Mouse (Mus musculus) forebrain, embryonic 16.5 days (tissue): ENCODE measurements at regions not wholly inside any gene's neighbourhood (a gene's known extent, or its start where the extent isn't known, plus 50 kb on each side); places are given as distances from the start of the nearest gene placed in this dataset.

Experiments
- ATAC-seq: fragments of 200-750 bp; cut with Nextera tagmentation; 2 replicates; pipeline ENCODE4 v1.8.0; 2017; ENCODE audit warnings: mild to moderate bottlenecking, moderate library complexity
- H3K27ac ChIP-seq: fragments of 300-500 bp; sonication (generic); 2 replicates; pipeline ENCODE4 v1.5.1; 2014; ENCODE audit warnings: low read length, control low read depth
- H3K27me3 ChIP-seq: fragments of 300-500 bp; sonication (generic); replicated peaks from 2 replicates; pipeline ENCODE4 v1.6.1; 2014; ENCODE audit warnings: low read length; ENCODE audit not compliant: control insufficient read depth, insufficient read depth
- H3K36me3 ChIP-seq: fragments of 300-500 bp; sonication (generic); 2 replicates; pipeline ENCODE4 v1.6.1; 2014; ENCODE audit not compliant: control insufficient read depth, insufficient read depth
- H3K4me1 ChIP-seq: fragments of 300-500 bp; sonication (generic); replicated peaks from 2 replicates; pipeline ENCODE4 v1.6.1; 2014; ENCODE audit warnings: low read length; ENCODE audit not compliant: control insufficient read depth, insufficient read depth
- H3K4me2 ChIP-seq: fragments of 300-500 bp; sonication (generic); 2 replicates; pipeline ENCODE4 v1.6.1; 2014; ENCODE audit warnings: mild to moderate bottlenecking, low read length, control low read depth
- H3K4me3 ChIP-seq: fragments of 300-500 bp; sonication (generic); replicated peaks from 2 replicates; pipeline ENCODE4 v1.5.1; 2014; ENCODE audit warnings: mild to moderate bottlenecking, low read length, control low read depth
- H3K9ac ChIP-seq: fragments of 300-500 bp; sonication (generic); replicated peaks from 2 replicates; pipeline ENCODE4 v1.6.1; 2014; ENCODE audit warnings: low read depth, low read length, control low read depth
- H3K9me3 ChIP-seq: fragments of 300-500 bp; sonication (generic); 2 replicates; pipeline ENCODE4 v1.6.1; 2016; ENCODE audit warnings: low read length; ENCODE audit not compliant: control insufficient read depth
- WGBS: fragments of 180-500 bp; shearing (Covaris S2); extraction: QIAGEN DNeasy Blood & Tissue Kit; methylation state at CpG from one replicate; pipeline ENCODE4 v1.1.7; 2014; 5-methylcytosine and 5-hydroxymethylcytosine counted together

DNA sequence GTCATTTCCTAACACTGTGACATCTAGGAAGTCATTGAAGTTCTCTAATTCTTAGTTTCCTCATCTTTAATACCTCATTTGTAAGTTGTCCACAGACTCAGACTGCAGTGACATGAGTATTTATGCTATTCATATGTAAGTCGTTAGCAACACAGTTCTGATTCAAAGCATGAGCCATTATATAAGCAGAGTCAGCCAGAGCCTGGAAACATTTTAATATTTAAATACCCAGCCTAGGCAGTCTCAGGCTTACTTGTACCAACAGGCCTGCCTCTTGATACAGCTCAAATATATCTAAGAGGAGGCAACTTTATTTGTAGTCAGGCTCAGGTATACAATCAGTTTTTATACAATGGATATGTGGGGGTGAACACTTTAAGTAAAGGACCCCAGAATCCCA is 534.8 kb upstream of the Gm26657 start:
- H3K27me3 ChIP-seq, result no peaks in the 10 kb centered on the region
- no peak overlapping the region for H3K27ac ChIP-seq
- H3K9ac ChIP-seq, result no peak overlapping the region
- H3K4me1 ChIP-seq, result no peaks in the 10 kb centered on the region
- H3K9me3 ChIP-seq, result peaks cover 3% of the 10 kb centered on the region; the same call in 1 of the 2 replicates
- no peak for ATAC-seq
- H3K4me3 ChIP-seq, result no peak overlapping the region
- H3K36me3 ChIP-seq, result no peaks in the 10 kb centered on the region
- 41% methylated on average over 1 of the region's 1 CpGs for WGBS
- no peak overlapping the region for H3K4me2 ChIP-seq

DNA sequence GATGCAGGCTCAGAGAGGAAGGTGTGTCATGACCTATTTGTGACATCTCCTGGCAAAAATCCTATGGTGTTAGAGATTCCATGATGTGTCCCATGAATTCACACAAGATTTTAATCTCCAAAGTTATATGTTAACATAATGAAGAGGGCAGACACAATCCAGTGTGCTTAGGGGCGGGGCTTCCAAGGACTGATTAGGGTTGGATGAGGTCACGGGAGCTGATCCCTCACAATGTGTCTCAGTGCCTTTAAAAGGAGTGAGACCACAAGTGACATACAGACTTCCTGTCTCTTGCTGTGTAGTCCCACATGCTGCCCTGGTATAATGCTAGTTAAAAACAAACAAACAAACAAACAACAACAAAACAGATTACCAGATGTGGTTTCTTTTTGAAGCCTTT is 546.5 kb upstream of the Gm26657 start:
- Histone ChIP-seq H3K4me2 (no peak overlapping the region), H3K9me3 (no peaks in the 10 kb centered on the region), H3K4me1 (no peaks in the 10 kb centered on the region), H3K27ac (no peak overlapping the region), H3K27me3 (no peaks in the 10 kb centered on the region), H3K4me3 (no peak overlapping the region), H3K9ac (no peak overlapping the region), H3K36me3 (no peaks in the 10 kb centered on the region)
- WGBS, result 63% methylated on average over 2 of the region's 2 CpGs
- ATAC-seq, result no peak

DNA sequence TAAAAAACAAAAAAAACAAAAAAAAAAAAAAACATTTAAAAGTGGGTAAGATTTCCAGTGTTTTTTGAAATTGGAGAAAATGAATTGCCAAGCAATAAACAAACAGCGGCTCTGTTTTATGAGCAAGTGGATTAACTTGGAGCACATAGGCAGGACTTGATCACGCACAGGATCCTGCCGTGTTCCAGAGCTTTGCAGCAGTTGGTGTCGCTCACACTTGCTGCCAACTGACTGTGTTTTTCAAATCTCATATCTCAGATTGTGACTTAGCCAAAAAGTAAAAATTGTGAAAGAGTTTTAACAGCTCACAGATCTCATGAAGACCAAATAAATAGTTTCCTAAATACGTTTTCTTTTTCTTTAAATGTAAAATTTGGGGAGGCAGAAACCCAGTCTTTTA is 547.4 kb upstream of the Gm26657 start:
- Histone ChIP-seq H3K9ac (no peak overlapping the region), H3K4me3 (no peak overlapping the region), H3K27ac (no peak overlapping the region), H3K9me3 (no peaks in the 10 kb centered on the region), H3K36me3 (no peaks in the 10 kb centered on the region), H3K27me3 (no peaks in the 10 kb centered on the region), H3K4me1 (no peaks in the 10 kb centered on the region), H3K4me2 (no peak overlapping the region)
- WGBS, result 65% methylated on average over 5 of the region's 5 CpGs
- no peak for ATAC-seq

DNA sequence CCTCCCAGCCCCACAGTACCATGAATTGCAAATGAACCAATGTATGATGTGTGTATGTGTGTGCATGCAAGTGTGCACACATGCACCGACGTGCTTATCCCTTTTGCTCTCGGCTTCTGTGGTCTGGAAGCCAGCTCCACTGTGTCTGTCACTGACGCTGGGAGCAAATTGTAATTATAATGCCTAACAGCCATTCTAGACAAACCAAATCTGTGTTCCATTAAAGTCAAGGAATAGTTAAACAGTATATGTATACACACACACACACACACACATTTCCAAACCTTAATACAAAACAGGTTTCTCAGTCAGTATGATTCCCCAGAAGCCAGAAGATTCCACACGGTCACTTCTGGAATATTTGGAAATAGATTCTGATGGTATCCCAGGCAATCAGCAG is 560.3 kb upstream of the Gm26657 start:
- H3K4me2 ChIP-seq, result no peak overlapping the region
- H3K27ac ChIP-seq, result peak overlapping the region; percentile 23; the same call in 1 of the 2 replicates
- no peaks in the 10 kb centered on the region for H3K36me3 ChIP-seq
- no peak overlapping the region for H3K9ac ChIP-seq
- no peak for ATAC-seq
- H3K27me3 ChIP-seq, result no peaks in the 10 kb centered on the region
- 55% methylated on average over 5 of the region's 5 CpGs for WGBS
- H3K4me3 ChIP-seq, result no peak overlapping the region
- no peaks in the 10 kb centered on the region for H3K9me3 ChIP-seq
- H3K4me1 ChIP-seq, result peaks cover 7% of the 10 kb centered on the region

DNA sequence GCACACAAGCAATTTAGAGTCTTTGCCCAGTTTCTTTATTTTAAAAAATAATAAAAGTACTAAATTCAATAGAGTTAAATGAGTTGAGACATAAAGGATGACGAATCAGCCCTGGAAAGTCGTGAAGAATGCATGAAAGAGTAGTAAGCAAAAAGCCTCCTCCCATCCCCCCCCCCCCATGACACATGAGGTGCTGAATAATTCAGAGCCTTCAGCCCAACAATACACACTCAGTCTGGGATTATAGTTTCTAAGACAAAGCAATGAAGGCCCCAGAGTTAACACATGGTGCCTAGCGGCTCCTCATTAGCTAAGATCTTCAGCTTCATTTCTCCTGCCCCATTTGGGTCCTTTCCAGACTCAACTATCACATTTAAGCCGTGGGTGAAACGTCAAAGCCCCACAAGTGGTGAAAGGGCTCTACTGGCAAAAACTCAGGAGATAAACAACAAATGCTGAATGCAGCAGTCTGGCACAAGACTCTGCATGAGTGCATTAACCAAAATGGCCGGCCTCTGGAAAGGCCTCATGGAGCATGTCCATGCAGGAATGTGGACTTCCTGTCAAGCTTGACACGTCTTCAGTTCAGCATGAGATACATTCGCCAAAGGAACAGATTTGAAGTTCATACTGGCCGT is 560.9 kb upstream of the Gm26657 start:
- 16% methylated on average over 9 of the region's 9 CpGs for WGBS
- Histone ChIP-seq H3K36me3 (no peaks in the 10 kb centered on the region), H3K4me2 (no peak overlapping the region), H3K9me3 (no peaks in the 10 kb centered on the region), H3K9ac (no peak overlapping the region), H3K4me1 (peaks cover 7% of the 10 kb centered on the region), H3K4me3 (no peak overlapping the region), H3K27me3 (no peaks in the 10 kb centered on the region), H3K27ac (peak overlapping the region; percentile 23; the same call in 1 of the 2 replicates)
- peak; percentile 98 for ATAC-seq

DNA sequence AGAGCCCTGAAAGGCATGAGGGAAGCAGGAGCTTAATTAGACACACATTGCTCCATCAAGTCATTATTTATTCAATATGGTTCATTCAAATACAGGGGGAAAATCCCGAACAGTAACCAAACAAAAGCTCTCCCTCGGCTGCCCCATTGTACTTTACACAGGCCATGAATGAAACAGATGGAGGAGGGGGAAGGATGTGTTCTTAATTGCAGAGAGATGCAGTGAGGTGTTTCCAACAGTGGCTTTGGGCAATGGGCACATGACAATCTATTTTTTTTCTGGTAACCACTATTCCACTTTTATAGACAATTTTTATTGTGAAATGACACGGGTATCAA is 578.6 kb upstream of the Gm26657 start:
- H3K4me2 ChIP-seq, result no peak overlapping the region
- H3K9me3 ChIP-seq, result no peaks in the 10 kb centered on the region
- no peaks in the 10 kb centered on the region for H3K36me3 ChIP-seq
- no peak overlapping the region for H3K9ac ChIP-seq
- no peak overlapping the region for H3K4me3 ChIP-seq
- H3K27me3 ChIP-seq, result no peaks in the 10 kb centered on the region
- peak; percentile 52 for ATAC-seq
- 11% methylated on average over 3 of the region's 3 CpGs for WGBS
- peaks cover 5% of the 10 kb centered on the region for H3K4me1 ChIP-seq
- no peak overlapping the region for H3K27ac ChIP-seq

DNA sequence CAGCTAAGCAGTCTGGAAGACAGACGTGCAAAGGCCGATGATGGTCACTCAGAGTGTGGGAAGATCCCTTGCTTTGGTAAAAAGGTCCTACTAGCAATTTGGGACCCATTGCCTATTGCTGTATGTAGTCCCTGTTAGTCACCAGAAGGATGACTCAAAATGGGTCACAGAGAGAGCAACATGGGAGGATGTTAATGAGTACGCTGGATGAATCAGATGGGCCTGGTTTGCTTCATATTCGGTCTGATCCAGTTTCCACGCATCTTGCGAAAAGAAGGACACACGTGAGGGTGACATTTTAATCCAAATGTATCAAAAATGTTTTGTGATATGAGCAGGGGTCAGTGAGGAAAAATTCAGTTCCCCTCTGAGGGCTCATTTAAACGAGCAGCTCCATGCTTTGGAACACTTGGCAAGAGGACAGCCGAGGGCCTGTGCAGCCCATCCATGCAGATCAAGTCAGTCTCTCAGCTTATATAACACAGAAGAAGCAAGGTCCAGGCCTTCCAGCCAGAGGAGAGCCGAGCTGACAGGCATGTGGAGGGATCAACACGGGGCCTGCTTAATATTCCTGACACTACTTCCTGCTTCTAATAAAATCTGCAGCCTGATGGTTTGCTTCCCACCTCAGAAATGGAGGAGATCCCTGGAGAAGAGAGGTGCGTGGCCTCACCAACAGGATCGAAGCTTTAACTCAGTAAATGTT is 579.2 kb upstream of the Gm26657 start:
- ATAC-seq, result peak; percentile 69

DNA sequence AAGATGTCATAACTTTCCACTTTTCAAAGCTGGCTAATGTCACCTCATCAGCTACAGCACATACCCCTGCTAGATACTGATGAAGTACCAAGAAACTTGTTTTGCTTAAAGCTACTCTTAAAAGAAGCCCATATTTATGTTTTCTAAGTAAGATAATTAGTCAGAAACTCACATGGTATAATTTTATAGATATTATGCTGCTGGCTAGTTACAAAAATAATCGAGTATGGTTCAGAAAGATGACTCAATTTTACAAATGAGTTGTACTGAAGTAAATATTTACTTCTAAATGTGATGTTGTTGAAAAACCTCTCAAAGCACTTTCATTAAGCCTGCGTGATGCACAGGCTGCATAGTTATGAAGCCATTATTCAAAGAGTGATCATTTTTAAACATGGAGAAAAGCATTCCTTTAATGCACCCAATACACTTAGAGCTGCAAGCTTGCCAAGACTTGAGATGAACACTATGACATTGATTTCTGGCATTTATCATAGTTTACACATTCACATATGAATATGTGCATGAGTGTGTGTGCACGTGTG is 582.3 kb upstream of the Gm26657 start:
- no peaks in the 10 kb centered on the region for H3K9me3 ChIP-seq
- peaks cover 5% of the 10 kb centered on the region for H3K4me1 ChIP-seq
- 80% methylated on average over 3 of the region's 3 CpGs for WGBS
- H3K4me3 ChIP-seq, result no peak overlapping the region
- H3K27ac ChIP-seq, result no peak overlapping the region
- no peak for ATAC-seq
- H3K36me3 ChIP-seq, result no peaks in the 10 kb centered on the region
- H3K27me3 ChIP-seq, result no peaks in the 10 kb centered on the region
- H3K4me2 ChIP-seq, result no peak overlapping the region
- H3K9ac ChIP-seq, result no peak overlapping the region

More for the DNA sequence above, 579.2 kb upstream of the Gm26657 start:
- H3K9ac ChIP-seq, result no peak overlapping the region
- H3K27me3 ChIP-seq, result no peaks in the 10 kb centered on the region
- peaks cover 5% of the 10 kb centered on the region for H3K4me1 ChIP-seq
- no peak overlapping the region for H3K4me3 ChIP-seq
- H3K9me3 ChIP-seq, result no peaks in the 10 kb centered on the region
- 45% methylated on average over 13 of the region's 13 CpGs for WGBS
- H3K27ac ChIP-seq, result no peak overlapping the region
- no peak overlapping the region for H3K4me2 ChIP-seq
- H3K36me3 ChIP-seq, result no peaks in the 10 kb centered on the region

DNA sequence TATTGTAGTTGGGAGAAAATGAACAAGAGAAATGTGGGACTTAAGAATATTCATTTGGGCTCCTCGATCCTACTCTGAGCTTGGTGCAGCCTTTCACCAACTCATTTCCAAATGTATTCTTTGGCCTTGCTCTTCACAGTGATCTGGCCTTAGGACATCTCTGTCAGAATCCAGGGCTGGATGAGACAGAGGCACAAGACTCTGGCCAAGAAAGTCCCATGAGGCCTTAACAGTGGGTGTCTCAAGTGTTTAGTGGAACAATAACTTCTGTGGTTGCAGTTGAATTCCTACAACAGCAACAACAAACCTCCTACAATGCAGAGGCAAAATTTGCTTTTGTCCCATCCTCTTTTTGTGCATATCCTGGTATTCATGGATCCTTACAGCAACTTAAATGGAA is 589.2 kb upstream of the Gm26657 start:
- H3K36me3 ChIP-seq, result no peaks in the 10 kb centered on the region
- no peak overlapping the region for H3K27ac ChIP-seq
- no peak overlapping the region for H3K4me2 ChIP-seq
- H3K9me3 ChIP-seq, result no peaks in the 10 kb centered on the region
- no peaks in the 10 kb centered on the region; the same call in 1 of the 2 replicates for H3K27me3 ChIP-seq
- ATAC-seq, result no peak
- H3K4me3 ChIP-seq, result no peak overlapping the region
- no peak overlapping the region for H3K9ac ChIP-seq
- 85% methylated on average over 1 of the region's 1 CpGs for WGBS
- H3K4me1 ChIP-seq, result no peaks in the 10 kb centered on the region
